Mouse (Mus musculus): ENCODE measurements around the gene Olfr479. TPM values are rescaled to one million over a fixed set of nuclear protein-coding genes. Genes with fewer than 3 reads are reported as not detected.
"Not testable (repeated sequence)": the region's sequence is repeated elsewhere in the genome, so short reads cannot be mapped to it uniquely, and the experiment has no call there.

Gene Olfr479
- not detected for polyA plus RNA-seq (2012; fragmentation: generic; extraction: Trizol)

DNA sequence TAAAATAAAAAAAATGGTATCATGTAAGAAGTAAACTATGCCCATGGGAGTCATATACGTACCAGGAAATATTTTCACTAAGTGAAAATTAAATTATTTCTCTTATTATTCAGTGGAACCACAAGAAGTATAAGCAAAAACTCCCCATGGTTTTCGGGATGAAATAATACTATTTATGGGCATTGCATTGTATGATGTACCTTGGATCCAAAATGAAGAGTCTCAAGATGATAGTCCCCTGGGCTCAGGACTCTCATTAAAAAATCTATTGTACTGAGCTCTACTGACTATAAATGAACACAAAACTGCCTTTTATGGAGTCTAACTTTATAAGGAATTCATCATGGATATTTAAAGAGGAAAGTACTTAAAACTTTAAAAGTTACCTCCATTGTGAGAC, at the start of gene Olfr479:
Olfr479 (plus strand) TSS at position 301 of the 400 bp plus-strand sequence.
- H3K4me3 ChIP-seq = no peak within 1 kb of the TSS

DNA sequence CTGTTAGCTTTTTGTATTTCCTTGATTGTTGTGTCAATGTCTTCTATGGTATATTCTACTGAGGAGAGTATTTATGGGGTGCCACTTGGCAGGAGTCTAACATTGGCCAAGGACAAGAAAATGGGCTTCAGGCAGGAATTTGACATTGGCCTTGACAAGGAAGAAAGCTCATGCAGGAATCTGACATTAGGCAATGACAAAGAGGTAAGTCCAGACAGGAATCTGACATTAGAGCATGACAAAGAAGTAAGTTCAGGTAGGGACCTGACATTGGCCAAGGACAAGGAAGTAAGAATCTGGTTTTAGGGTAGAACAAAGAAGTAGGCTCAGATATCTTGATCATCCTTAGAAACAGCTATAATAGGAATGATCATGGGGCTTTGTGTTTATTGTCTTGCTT, 36.2 kb upstream of the Olfr479 start:
- not testable (repeated sequence) for H3K4me2 ChIP-seq (ENCODE audit: low read depth); H3ac ChIP-seq (ENCODE audit: control insufficient read depth, insufficient read length); H3K79me2 ChIP-seq (ENCODE audit: control insufficient read depth, insufficient read depth); H3K4me3 ChIP-seq; H3K36me3 ChIP-seq (ENCODE audit: control insufficient read depth, insufficient read depth); H3K27me3 ChIP-seq (ENCODE audit: control insufficient read depth, insufficient read depth, insufficient read length)

More for the DNA sequence above, at the start of gene Olfr479:
- H3K4me2 ChIP-seq (ENCODE audit: low read depth) = no peak within 1 kb of the TSS
- no peak within 1 kb of the TSS for H3ac ChIP-seq (ENCODE audit: control insufficient read depth, insufficient read length)
- H3K79me2 ChIP-seq (ENCODE audit: control insufficient read depth, insufficient read depth) = no peaks in the 10 kb centered on the region
- no peak for TF ChIP-seq USF1 (IDR thresholded peaks at IDR 0.05; ENCODE audit: low read depth)
- TF ChIP-seq REST (IDR thresholded peaks at IDR 0.05; ENCODE audit: insufficient read depth, insufficient read length) = no peak
- no peaks in the 10 kb centered on the region for H3K36me3 ChIP-seq (ENCODE audit: control insufficient read depth, insufficient read depth)
- H3K27me3 ChIP-seq (ENCODE audit: control insufficient read depth, insufficient read depth, insufficient read length) = no peaks in the 10 kb centered on the region

DNA sequence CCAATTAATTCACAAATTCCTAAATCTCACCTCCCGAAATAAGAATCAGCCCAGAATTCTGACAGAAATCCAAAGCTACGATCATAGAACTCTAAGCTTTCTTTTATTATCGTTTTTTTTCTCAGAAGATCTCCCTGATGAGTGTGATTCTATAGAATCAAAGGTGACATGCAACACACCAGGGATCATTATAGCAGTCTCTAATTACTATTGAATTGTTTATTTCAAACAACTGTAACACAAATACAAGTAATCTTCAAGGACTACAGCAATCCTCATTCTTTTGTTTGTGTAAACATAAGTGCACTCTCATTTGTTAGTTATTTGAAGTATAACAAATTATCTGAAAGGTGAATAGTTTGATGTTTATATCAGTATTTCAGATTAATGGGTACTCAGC, 16.6 kb upstream of the Olfr479 start, which contains the start of gene Olfr478:
Olfr478 (minus strand) TSS at position 101 of the 400 bp plus-strand sequence.
- Histone ChIP-seq H3K4me3 (no peak within 1 kb of the TSS), H3K36me3 (ENCODE audit: control insufficient read depth, insufficient read depth) (no peaks in the 10 kb centered on the region), H3ac (ENCODE audit: control insufficient read depth, insufficient read length) (no peak within 1 kb of the TSS), H3K4me2 (ENCODE audit: low read depth) (no peak within 1 kb of the TSS), H3K27me3 (ENCODE audit: control insufficient read depth, insufficient read depth, insufficient read length) (no peaks in the 10 kb centered on the region), H3K79me2 (ENCODE audit: control insufficient read depth, insufficient read depth) (no peaks in the 10 kb centered on the region)
- TF ChIP-seq POLR2A (IDR thresholded peaks at IDR 0.05; ENCODE audit: insufficient read length, low read depth) (no peak), USF1 (IDR thresholded peaks at IDR 0.05; ENCODE audit: low read depth) (no peak), CEBPB (IDR thresholded peaks at IDR 0.05; ENCODE audit: insufficient read depth, poor library complexity, severe bottlenecking) (no peak), MYOD1 (IDR thresholded peaks at IDR 0.05; ENCODE audit: control insufficient read depth in 1 of 3, insufficient read length in 2 of 3, low read depth in 2 of 3) (no peak), REST (IDR thresholded peaks at IDR 0.05; ENCODE audit: insufficient read depth, insufficient read length) (no peak), MYOG (IDR thresholded peaks at IDR 0.05; ENCODE audit: control insufficient read depth in 1 of 3, insufficient read depth in 1 of 3, insufficient read length in 2 of 3, low read depth in 2 of 3) (no peak), SRF (IDR thresholded peaks at IDR 0.05; ENCODE audit: control insufficient read depth, insufficient read length, low read depth) (no peak), TCF3 (IDR thresholded peaks at IDR 0.05; ENCODE audit: insufficient read length, low read depth) (no peak), POLR2AphosphoS2 (IDR thresholded peaks at IDR 0.05; ENCODE audit: insufficient read length, low read depth) (no peak), E2F4 (IDR thresholded peaks at IDR 0.05; ENCODE audit: insufficient read depth) (no peak), MAX (IDR thresholded peaks at IDR 0.05; ENCODE audit: low read depth) (no peak), TCF12 (IDR thresholded peaks at IDR 0.05; ENCODE audit: insufficient read depth, poor library complexity, severe bottlenecking) (no peak)

DNA sequence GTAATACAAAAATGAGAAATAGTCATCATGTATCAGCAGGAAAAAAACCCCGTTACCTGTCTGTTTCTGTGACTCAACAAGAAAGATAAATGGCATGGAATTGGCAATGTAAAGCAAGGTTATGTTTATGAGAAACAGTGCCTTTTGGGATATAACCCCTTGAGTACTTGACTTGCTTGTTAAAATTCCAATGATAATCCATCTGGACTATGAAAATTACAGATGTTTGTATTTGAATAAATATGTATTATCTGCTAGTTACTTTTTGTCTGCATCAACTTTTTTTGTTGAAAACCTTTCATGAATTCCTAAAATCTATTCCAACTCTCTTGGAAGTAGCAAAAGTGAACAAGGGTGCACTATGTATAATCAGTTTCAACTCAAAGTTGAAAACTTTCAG, 16.8 kb downstream of the Olfr479 start, which contains the start of gene Olfr480:
Olfr480 (minus strand) TSS at position 101 of the 400 bp plus-strand sequence.
- Histone ChIP-seq H3K4me3 (no peak within 1 kb of the TSS), H3ac (ENCODE audit: control insufficient read depth, insufficient read length) (no peak within 1 kb of the TSS), H3K4me2 (ENCODE audit: low read depth) (no peak within 1 kb of the TSS), H3K79me2 (ENCODE audit: control insufficient read depth, insufficient read depth) (no peaks in the 10 kb centered on the region), H3K36me3 (ENCODE audit: control insufficient read depth, insufficient read depth) (no peaks in the 10 kb centered on the region), H3K27me3 (ENCODE audit: control insufficient read depth, insufficient read depth, insufficient read length) (no peaks in the 10 kb centered on the region)
- no peak for TF ChIP-seq REST (IDR thresholded peaks at IDR 0.05; ENCODE audit: insufficient read depth, insufficient read length)
- no peak for TF ChIP-seq TCF3 (IDR thresholded peaks at IDR 0.05; ENCODE audit: insufficient read length, low read depth)
- TF ChIP-seq CEBPB (IDR thresholded peaks at IDR 0.05; ENCODE audit: insufficient read depth, poor library complexity, severe bottlenecking) = no peak
- TF ChIP-seq SRF (IDR thresholded peaks at IDR 0.05; ENCODE audit: control insufficient read depth, insufficient read length, low read depth) = no peak
- TF ChIP-seq TCF12 (IDR thresholded peaks at IDR 0.05; ENCODE audit: insufficient read depth, poor library complexity, severe bottlenecking) = no peak
- TF ChIP-seq POLR2A (IDR thresholded peaks at IDR 0.05; ENCODE audit: insufficient read length, low read depth) = no peak
- no peak for TF ChIP-seq MAX (IDR thresholded peaks at IDR 0.05; ENCODE audit: low read depth)
- TF ChIP-seq USF1 (IDR thresholded peaks at IDR 0.05; ENCODE audit: low read depth) = no peak
- no peak for TF ChIP-seq MYOD1 (IDR thresholded peaks at IDR 0.05; ENCODE audit: control insufficient read depth in 1 of 3, insufficient read length in 2 of 3, low read depth in 2 of 3)
- TF ChIP-seq MYOG (IDR thresholded peaks at IDR 0.05; ENCODE audit: control insufficient read depth in 1 of 3, insufficient read depth in 1 of 3, insufficient read length in 2 of 3, low read depth in 2 of 3) = no peak

DNA sequence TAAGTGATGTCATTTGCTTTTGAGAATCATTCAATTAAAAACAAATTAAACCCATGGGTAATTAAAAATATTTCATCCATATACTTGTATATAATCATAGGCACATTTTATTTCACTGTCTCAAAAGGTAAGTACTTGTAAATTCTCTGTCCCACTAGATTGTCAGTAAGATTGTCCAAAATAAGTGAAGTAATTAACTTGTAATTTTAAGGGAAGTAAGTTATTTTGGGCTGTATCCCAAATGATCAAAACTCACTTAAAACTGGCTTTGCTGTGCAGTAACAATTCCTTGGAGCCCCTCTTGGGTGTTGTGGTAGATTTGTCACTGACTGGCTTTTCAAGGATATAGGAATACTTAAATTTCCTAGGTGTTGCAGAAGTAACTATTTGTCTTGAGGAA, 29.1 kb downstream of the Olfr479 start, which contains the start of gene Olfr481:
Olfr481 (plus strand) TSS at position 301 of the 400 bp plus-strand sequence.
- Histone ChIP-seq H3K36me3 (ENCODE audit: control insufficient read depth, insufficient read depth) (no peaks in the 10 kb centered on the region), H3K4me3 (no peak within 1 kb of the TSS), H3ac (ENCODE audit: control insufficient read depth, insufficient read length) (no peak within 1 kb of the TSS), H3K4me2 (ENCODE audit: low read depth) (no peak within 1 kb of the TSS), H3K27me3 (ENCODE audit: control insufficient read depth, insufficient read depth, insufficient read length) (no peaks in the 10 kb centered on the region), H3K79me2 (ENCODE audit: control insufficient read depth, insufficient read depth) (no peaks in the 10 kb centered on the region)
- TF ChIP-seq SRF (IDR thresholded peaks at IDR 0.05; ENCODE audit: control insufficient read depth, insufficient read length, low read depth) (no peak), E2F4 (IDR thresholded peaks at IDR 0.05; ENCODE audit: insufficient read depth) (no peak), MAX (IDR thresholded peaks at IDR 0.05; ENCODE audit: low read depth) (no peak), CEBPB (IDR thresholded peaks at IDR 0.05; ENCODE audit: insufficient read depth, poor library complexity, severe bottlenecking) (no peak), REST (IDR thresholded peaks at IDR 0.05; ENCODE audit: insufficient read depth, insufficient read length) (no peak), MYOD1 (IDR thresholded peaks at IDR 0.05; ENCODE audit: control insufficient read depth in 1 of 3, insufficient read length in 2 of 3, low read depth in 2 of 3) (no peak), POLR2AphosphoS2 (IDR thresholded peaks at IDR 0.05; ENCODE audit: insufficient read length, low read depth) (no peak), TCF3 (IDR thresholded peaks at IDR 0.05; ENCODE audit: insufficient read length, low read depth) (no peak), POLR2A (IDR thresholded peaks at IDR 0.05; ENCODE audit: insufficient read length, low read depth) (no peak), USF1 (IDR thresholded peaks at IDR 0.05; ENCODE audit: low read depth) (no peak), MYOG (IDR thresholded peaks at IDR 0.05; ENCODE audit: control insufficient read depth in 1 of 3, insufficient read depth in 1 of 3, insufficient read length in 2 of 3, low read depth in 2 of 3) (no peak), TCF12 (IDR thresholded peaks at IDR 0.05; ENCODE audit: insufficient read depth, poor library complexity, severe bottlenecking) (no peak)

Data from myocyte (in vitro differentiated cells).